Mouse (Mus musculus): Measurements from ENCODE around the gene Hivep1.

DNA sequence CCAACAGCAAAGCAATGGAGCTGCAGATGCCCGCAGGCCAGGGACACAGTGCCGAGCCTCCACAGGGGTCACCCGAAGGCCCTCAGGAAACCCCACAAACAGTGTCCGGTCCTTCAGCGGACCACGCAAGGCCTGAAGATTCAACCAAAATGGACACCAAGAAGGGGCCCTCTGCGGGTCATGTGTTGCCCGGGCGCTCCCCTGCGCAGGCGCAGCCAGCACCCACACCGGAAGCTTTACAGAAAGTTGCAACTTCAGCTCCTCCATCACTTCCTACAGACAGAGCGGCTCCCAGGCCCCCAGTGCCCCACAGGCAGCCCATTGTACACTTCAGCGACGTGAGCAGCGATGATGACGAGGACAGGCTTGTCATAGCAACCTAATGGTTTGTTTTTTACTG lies 132.3 kb downstream of the Hivep1 start:
- TF ChIP-seq POLR2A (IDR thresholded peaks at IDR 0.05; ENCODE audit: extremely low read depth, insufficient read depth, low read length): no peak
- no peak for TF ChIP-seq CTCF (IDR thresholded peaks at IDR 0.05; ENCODE audit: low read depth, low read length)
